Mouse (Mus musculus) gastrocnemius, adult 18-20 months (tissue): ENCODE measurements at regions not wholly inside any gene's neighbourhood (a gene's known extent, or its start where the extent isn't known, plus 50 kb on each side); places are given as distances from the start of the nearest gene placed in this dataset.

Source experiments
- DNase-seq: peaks from one replicate; pipeline ENCODE4 v3.0.0; 2021; ENCODE audit warnings: low spot score

- DNase-seq, result no peak
Measured at GRCm38 (mm10) chr2:56083226-56083625, 647.5 kb downstream of the Kcnj3 start.

- no peak for DNase-seq
Measured at GRCm38 (mm10) chr2:56109531-56109930, 673.8 kb downstream of the Kcnj3 start.

GRCm38 (mm10) chr2:56109975-56110374 is 674.2 kb downstream of the Kcnj3 start:
- no peak for DNase-seq

- peak; percentile 8 for DNase-seq
Measured at GRCm38 (mm10) chr2:56114469-56114868, 678.7 kb downstream of the Kcnj3 start.

GRCm38 (mm10) chr2:56119368-56119767 is 683.6 kb downstream of the Kcnj3 start:
- DNase-seq, result no peak

GRCm38 (mm10) chr2:56147107-56147615 is 711.4 kb downstream of the Kcnj3 start:
- DNase-seq, result no peak

- no peak for DNase-seq
Measured at GRCm38 (mm10) chr2:56196449-56196848, 760.7 kb downstream of the Kcnj3 start.

GRCm38 (mm10) chr2:56227476-56227875 is 791.7 kb downstream of the Kcnj3 start:
- no peak for DNase-seq

- no peak for DNase-seq
Measured at GRCm38 (mm10) chr2:56233042-56233441, 797.3 kb downstream of the Kcnj3 start.

- DNase-seq, result no peak
Measured at GRCm38 (mm10) chr2:56257044-56257954, 821.5 kb downstream of the Kcnj3 start.

GRCm38 (mm10) chr2:56304920-56305319 is 818.9 kb downstream of the Nr4a2 start:
- DNase-seq, result no peak

- no peak for DNase-seq
Measured at GRCm38 (mm10) chr2:56321692-56322091, 802.1 kb downstream of the Nr4a2 start.

GRCm38 (mm10) chr2:56322508-56322907 is 801.3 kb downstream of the Nr4a2 start:
- no peak for DNase-seq

- no peak for DNase-seq
Measured at GRCm38 (mm10) chr2:56335974-56336373, 787.8 kb downstream of the Nr4a2 start.

GRCm38 (mm10) chr2:56364065-56364464 is 759.7 kb downstream of the Nr4a2 start:
- DNase-seq, result no peak
